Mouse (Mus musculus) left cerebral cortex, postnatal 10 days (tissue): ENCODE results near the gene Foxp1. TPM values are rescaled to one million over a fixed set of nuclear protein-coding genes. Genes with fewer than 3 reads are reported as not detected.

Experiments used
- DNase-seq, 2 experiments: peaks; one replicate each; pipeline ENCODE4 v3.0.0; 2021 to 2022; ENCODE audit warnings: low spot score in 2 of 2, mixed read lengths in 1 of 2; ENCODE audit errors: extremely low spot score in 1 of 2
- intact Hi-C: fragments of 180-260 bp; cut with DNase I; formaldehyde crosslinking; loops from one replicate; pipeline ENCODE4 v1.15.1; 2025
- microRNA-seq: library from miRNA; unstranded; fragments of <30 nt; microRNA quantifications from one replicate; pipeline ENCODE4 v1.2.0, GENCODE M21; 2022
- total RNA-seq, 2 experiments: library from RNA; stranded (reverse); gene quantifications; 2 replicates each; pipeline ENCODE4 v1.2.3; 2021

Foxp1 gene
- total RNA-seq, 2 experiments from 2014 or later: 157 to 161 TPM

DNA sequence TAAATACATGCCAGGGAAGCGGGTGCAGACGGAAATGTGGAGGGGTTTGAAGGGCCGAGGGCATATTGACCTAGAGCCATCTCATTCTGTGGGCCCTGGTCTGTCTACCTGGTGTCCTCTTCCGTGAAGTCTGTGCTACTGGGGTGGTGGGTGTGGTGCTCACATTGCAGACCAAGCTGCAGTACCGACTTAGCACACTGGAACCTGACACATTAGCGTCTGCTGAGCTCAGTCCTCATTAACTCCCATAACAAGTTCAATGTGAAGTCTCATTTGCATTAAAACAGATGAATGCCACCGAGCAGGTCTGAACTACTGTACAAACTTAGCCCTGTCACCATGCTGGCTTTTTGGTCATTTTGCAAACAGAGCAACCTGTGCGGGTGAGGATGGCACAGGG lies 594.2 kb downstream of the Foxp1 start:
- intact Hi-C loops: no loop called here
- no peak for DNase-seq

DNA sequence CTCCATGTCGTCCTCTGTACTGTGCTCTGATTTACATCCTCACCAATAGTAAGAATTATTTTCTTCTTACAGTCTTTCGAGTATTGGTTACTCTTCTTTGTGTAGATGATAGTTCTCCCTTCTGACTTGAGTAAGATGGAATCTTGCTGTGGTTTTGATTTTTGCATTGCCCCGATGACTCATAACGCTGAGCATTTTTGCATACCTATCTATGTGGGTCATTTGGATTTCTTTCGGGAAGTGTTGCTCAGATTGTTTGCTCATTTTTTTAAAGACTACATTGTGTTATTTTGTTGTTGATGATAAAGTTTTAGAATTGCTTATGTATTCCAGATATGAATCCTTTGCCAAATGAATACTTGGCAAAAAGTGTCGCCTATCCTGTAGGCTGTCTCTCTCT lies 621.3 kb downstream of the Foxp1 start:
- no peak for DNase-seq
- intact Hi-C loops: no loop called here

DNA sequence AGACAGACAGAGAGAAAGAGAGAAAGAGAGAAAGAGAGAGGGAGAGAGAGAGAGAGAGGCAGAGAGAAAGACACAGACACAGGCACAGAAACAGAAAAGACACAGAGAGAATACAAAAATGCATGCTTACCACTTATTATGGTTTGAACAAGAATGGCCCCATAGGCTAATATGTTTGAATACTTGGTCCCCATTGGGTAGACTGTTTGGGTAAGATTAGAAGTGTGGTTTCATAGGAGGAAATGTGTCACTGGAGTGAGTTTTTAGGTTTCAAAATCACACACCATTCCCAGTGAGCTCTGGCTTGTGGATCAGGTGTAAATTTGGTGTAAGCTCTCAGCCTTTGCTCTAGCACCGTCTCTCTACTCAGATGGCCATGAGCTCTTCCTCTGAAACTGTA lies 644.3 kb downstream of the Foxp1 start:
- no peak for DNase-seq
- intact Hi-C loops: no loop called here

DNA sequence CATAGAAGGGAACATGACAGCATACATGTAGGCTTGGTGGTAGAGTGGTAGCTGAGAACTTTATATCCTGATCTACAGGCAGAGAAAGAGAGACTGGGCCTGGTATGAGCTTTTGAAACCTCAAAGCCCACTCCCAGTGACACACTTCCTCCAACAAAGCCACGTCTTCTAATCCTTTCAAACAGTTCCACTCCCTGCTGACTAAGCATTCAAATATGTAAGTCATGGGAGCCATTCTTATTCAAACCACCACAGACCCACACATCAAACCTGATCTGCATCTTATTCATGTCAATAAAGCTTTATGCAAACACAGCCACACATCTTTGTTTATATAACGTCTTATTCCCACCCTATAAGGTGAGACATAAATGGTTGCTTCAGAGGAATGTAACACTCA lies 646.1 kb downstream of the Foxp1 start:
- no peak for DNase-seq
- intact Hi-C loops: no loop called here

Small RNA genes within 50 kb of the gene (microRNA-seq; reads per million reads assigned to microRNA genes)
- gene Gm22328 (not detected), gene Gm49348 (not detected)

Other genes with a start within 250 kb of the Foxp1 start
- 10 to 100 TPM; 12.5 to 13.0 TPM for gene Eif4e3, start 144.1 kb upstream of the Foxp1 start, total RNA-seq
- 1 to 10 TPM; 7.0 to 7.9 TPM for gene Gm20696, start 144.1 kb upstream of the Foxp1 start, total RNA-seq
- 10 to 100 TPM; 57.5 to 60.0 TPM for gene Gpr27, start 170.0 kb upstream of the Foxp1 start, total RNA-seq
- gene Prok2, start 203.7 kb upstream of the Foxp1 start, total RNA-seq: 1 to 10 TPM; 1.1 to 1.7 TPM